Mouse (Mus musculus) hematopoietic stem cell, adult 5-6 weeks (primary cell): ENCODE results near the gene Gmip. TPM values are rescaled to one million over a fixed set of nuclear protein-coding genes. Genes with fewer than 3 reads are reported as not detected.
A peak's percentile ranks its signal among the peaks of the same experiment; 100 is the strongest.

ENCODE experiments used
- ATAC-seq, 2 experiments: fragments of 125-278 bp in 1 of 2; replicated peaks in 1 of 2; 2 replicates each; pipeline ENCODE4 v1.8.0; 2016 to 2017; ENCODE audit warnings: inconsistent platforms in 2 of 2, mild to moderate bottlenecking in 2 of 2, moderate number of reproducible peaks in 2 of 2, low read depth in 1 of 2, moderate TSS enrichment in 1 of 2; ENCODE audit not compliant: low FRiP score in 2 of 2, poor library complexity in 2 of 2, severe bottlenecking in 2 of 2, insufficient read depth in 1 of 2, low TSS enrichment in 1 of 2
- total RNA-seq: library from RNA; stranded (forward); fragments of 172-1452, 232-1000 nt; gene quantifications from 2 replicates; pipeline ENCODE4 v1.2.3, GENCODE M21; 2017

The Gmip gene
- total RNA-seq: 29.2 and 32.8 TPM in 2 replicates

DNA sequence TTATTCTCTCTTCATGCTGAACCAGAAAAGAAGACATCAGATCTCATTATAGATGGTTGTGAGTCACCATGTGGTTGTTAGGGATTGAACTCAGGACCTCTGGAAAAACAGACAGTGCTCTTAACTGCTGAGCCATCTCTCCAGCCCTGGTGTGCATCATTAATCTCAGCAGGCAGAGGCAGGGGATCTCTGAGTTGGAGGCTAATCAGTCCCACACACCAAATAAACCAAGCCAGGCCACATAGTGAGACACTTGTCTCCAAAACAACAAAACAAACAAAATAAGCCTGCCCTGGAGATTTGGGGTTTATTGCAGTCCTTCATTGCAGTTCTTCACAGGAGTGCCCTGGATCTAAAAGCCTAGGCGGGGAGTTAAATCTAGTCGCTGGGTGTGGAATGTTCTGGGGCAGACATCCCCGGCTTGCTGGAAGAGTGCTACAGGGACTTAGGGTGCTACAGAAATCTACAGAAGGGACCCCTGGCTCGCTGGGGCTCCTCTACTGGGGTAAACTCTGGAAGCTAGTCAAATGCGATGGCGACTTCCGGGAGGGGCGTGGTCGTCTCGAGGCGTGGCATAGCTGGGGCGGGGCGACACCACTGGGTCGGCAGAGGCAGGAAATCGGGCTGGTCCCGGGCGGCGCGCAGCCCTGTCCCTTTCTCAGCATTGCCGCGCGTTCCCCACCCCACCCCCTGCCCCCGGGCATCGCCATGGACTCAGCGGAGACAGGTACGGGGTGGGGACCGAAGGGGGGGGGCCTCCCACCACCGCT, at the start of gene Gmip:
Gmip (plus strand) TSS at position 586 of the 770 bp plus-strand sequence.
- peak; percentile 90 to 96 for ATAC-seq

DNA sequence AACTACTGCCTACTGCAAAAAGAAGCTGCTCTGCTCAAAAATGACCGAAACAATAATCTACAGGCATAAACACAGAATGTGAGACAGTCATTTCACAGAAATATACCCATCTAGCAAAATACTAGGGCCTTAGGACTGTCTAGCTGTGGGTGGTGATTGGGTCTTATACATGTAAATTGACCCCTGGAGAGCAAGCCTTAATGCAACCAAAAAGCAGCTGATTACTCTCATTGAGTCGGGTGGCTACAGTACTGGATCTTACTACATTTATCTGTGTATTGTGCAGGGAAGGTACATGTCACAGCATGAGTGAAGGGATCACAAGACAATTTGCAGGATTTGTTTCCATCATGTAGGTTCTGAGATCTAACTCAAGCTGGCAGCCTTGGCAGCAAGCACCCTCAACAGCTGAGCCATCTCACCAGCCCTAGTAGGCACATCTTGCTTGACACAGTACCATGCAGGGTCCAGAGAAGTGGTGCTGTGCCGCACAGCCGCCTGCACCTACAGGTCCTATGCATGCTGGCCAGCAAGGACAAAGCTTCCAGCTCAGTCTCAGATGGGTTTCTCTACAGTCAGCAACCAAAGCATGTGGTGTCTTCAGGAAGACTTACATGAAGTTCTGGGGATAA, 46.5 kb upstream of the Gmip start:
- ATAC-seq: no peak

- ATAC-seq: no peak
Observed at GRCm38 (mm10) chr8:69771221-69771620, 37.3 kb upstream of the Gmip start.

DNA sequence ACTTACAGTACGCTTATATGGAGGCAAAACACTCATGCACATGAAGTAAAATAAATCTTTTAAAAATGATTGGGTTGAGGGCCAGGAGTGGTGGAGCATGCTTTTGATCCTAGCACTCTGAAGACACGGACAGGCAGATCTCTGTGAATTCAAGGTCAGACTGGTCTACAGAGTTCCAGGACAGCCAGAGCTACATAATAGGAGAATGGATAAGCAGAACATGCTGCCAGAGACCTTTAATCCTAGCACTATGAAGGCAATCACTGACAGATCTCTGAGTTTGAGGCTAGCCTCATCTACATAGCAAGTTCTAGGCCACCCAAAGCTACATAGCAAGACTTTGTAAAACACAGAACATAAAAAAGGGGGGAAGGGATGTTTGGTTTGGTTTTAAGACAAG, 36.4 kb upstream of the Gmip start:
- no peak for ATAC-seq

- ATAC-seq: peak; percentile 99 to 100
Observed at GRCm38 (mm10) chr8:69774503-69775148, 33.9 kb upstream of the Gmip start, which contains the start of gene Gm20422. TSS of gene Gm20422 (minus strand) at chr8:69774886.

DNA sequence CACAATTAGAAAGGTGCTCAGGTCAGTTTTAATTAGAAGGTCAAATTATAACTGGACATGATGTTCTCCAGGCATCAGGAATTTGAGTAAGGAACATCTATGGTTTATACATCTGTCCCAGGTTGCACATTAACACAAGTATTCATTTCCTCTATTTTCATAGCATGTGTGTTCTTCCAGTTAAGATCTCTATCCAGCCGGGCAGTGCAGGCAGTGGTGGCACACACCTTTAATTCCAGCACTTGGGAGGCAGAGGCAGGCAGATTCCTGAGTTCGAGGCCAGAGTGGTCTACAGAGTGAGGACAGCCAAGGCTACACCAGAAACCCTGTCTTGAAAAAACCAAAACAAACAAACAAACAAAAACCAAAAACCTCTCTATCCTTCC, 33.3 kb upstream of the Gmip start:
- peak in 1 of 2 experiments; percentile 13; a peak in 1 of 4 replicates for ATAC-seq

- ATAC-seq: no peak
Observed at GRCm38 (mm10) chr8:69777111-69777510, 31.4 kb upstream of the Gmip start.

GRCm38 (mm10) chr8:69789105-69789504, 19.4 kb upstream of the Gmip start:
- ATAC-seq: no peak

GRCm38 (mm10) chr8:69789731-69790130, 18.7 kb upstream of the Gmip start:
- ATAC-seq: no peak

DNA sequence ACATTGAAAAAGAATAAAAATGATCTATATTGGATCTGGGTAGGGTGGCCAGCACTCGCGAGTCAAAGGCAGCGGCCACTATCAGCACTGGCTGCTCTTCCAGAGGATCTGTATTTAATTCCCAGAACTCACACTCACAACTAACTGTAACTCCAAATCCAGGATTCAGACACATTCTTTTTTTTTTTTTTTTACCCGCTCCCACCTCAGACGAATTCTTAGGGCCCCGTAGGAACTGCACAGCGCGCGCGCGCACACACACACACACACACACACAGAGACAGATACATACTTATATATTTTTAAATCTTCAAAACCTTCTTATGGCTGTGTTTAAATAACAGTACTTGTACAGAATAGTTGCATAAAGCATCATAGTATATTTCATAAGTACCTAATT, 18.1 kb upstream of the Gmip start:
- ATAC-seq: peak; percentile 4; a peak in 1 of 4 replicates

GRCm38 (mm10) chr8:69790773-69791367, 17.6 kb upstream of the Gmip start, which contains the start of the genes Atp13a1 and Zfp866:
TSS of gene Atp13a1 (plus strand) at chr8:69791163.
TSS of gene Zfp866 (minus strand) at chr8:69791178.
- peak; percentile 90 to 95 for ATAC-seq

- ATAC-seq: peak in 1 of 2 experiments; percentile 41; a peak in 2 of 4 replicates
Observed at GRCm38 (mm10) chr8:69791415-69792068, 16.9 kb upstream of the Gmip start.

- ATAC-seq: no peak
Observed at GRCm38 (mm10) chr8:69793666-69794065, 14.8 kb upstream of the Gmip start.

DNA sequence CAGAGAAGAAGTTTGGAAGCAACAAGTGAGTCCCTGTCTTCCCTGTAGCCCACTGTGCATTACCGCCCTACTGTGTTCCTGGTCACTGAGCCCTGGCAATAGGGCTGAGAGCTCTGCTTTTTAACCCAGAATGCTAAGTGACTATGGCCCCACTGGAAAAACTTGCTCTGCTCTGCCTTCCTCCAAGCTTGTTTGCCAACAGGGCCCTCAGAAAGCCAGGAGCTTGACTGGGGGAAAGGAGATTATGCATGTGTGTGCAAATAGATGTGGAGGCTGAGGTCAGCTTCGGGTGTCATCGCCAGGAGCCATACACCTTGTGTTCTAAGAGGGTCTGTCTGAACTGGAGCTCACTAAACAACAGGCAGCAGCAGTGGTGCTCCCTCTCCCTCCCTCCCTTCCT, 14.4 kb upstream of the Gmip start:
- no peak for ATAC-seq

DNA sequence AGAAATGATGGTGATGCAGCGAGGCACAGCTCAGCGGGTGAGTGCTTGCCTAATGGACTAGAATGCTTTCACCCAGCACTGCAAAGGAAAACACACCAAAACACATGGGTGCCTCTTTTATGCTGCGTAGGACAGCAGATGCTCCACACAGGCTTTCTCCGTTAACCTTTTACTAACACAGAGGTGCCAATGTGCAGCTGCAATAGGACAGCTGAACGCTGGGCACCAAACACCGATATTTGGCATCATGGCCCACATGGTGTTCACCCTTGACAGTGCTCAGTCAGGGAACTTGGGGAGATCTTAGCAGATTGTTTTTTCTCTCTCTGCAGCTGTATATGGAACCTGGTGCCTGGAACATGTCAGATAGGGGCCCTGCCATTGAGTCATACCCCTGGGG, 13.6 kb upstream of the Gmip start:
- ATAC-seq: no peak

- no peak for ATAC-seq
Observed at GRCm38 (mm10) chr8:69796721-69797345, 11.6 kb upstream of the Gmip start.

DNA sequence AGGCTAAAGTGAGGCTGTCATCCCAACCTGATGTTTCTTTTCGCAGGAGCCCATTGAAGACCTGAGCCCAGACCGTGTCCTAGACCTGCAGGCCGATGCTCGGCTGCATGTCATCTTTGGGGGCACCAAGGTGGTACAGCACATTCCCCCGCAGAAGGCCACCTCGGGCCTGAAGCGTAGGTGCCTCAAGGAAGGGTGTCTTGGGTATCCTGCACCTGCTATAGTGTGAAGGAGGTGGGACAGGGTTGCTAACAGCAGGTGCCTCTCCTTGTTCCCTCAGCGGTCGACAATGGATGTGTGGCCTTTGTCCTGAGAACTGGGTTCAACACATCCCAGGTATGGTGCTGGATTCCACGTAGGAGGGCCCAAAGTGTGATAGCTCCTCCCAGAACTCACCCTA, 10.8 kb upstream of the Gmip start:
- no peak for ATAC-seq
